Mouse (Mus musculus): ENCODE results near the gene Sema3e. TPM values are rescaled to one million over a fixed set of nuclear protein-coding genes. Genes with fewer than 3 reads are reported as not detected.

Gene Sema3e
- total and polyA plus RNA-seq, 3 experiments = 0.18 to 0.29 (median 0.23) TPM

- Histone ChIP-seq H3K4me1 (ENCODE audit: control insufficient read depth, insufficient read depth, low read length) (no peaks in the 10 kb centered on the region), H3K36me3 (ENCODE audit: control insufficient read depth, insufficient read depth, low read length) (no peaks in the 10 kb centered on the region), H3K9ac (ENCODE audit: low read depth, low read length) (no peak overlapping the region), H3K27me3 (ENCODE audit: control insufficient read depth, insufficient read depth, low read length) (no peaks in the 10 kb centered on the region), H3K79me2 (replicated peaks; ENCODE audit: control insufficient read depth, insufficient read depth, low read length) (no peaks in the 10 kb centered on the region), H3K27ac (no peak overlapping the region), H3K4me3 (no peak overlapping the region)
- WGBS = 65% methylated on average over 3 of the region's 3 CpGs
- TF ChIP-seq CTCF (IDR thresholded peaks at IDR 0.05) (no peak), EP300 (IDR thresholded peaks at IDR 0.05; ENCODE audit: insufficient read depth, low read depth, low read length) (no peak), POLR2A (IDR thresholded peaks at IDR 0.05; ENCODE audit: insufficient read depth, low read depth, low read length) (no peak)
- intact Hi-C loops (cut with DNase I) = no loop called here
- DNase-seq = no peak
Measured at GRCm38 (mm10) chr5:14231027-14231426, 206.0 kb downstream of the Sema3e start.

GRCm38 (mm10) chr5:14252583-14252982 is 227.5 kb downstream of the Sema3e start:
- intact Hi-C loops (cut with DNase I) = no loop called here
- TF ChIP-seq CTCF (IDR thresholded peaks at IDR 0.05) (peak; percentile 59), POLR2A (IDR thresholded peaks at IDR 0.05; ENCODE audit: insufficient read depth, low read depth, low read length) (no peak), EP300 (IDR thresholded peaks at IDR 0.05; ENCODE audit: insufficient read depth, low read depth, low read length) (no peak)
- H3K27me3 ChIP-seq (ENCODE audit: control insufficient read depth, insufficient read depth, low read length) = no peaks in the 10 kb centered on the region
- H3K4me1 ChIP-seq (ENCODE audit: control insufficient read depth, insufficient read depth, low read length) = no peaks in the 10 kb centered on the region
- WGBS = 27% methylated on average over 8 of the region's 8 CpGs
- H3K79me2 ChIP-seq (replicated peaks; ENCODE audit: control insufficient read depth, insufficient read depth, low read length) = no peaks in the 10 kb centered on the region
- DNase-seq = peak in 1 of 2 experiments; percentile 19
- no peak overlapping the region for H3K4me3 ChIP-seq
- no peaks in the 10 kb centered on the region for H3K36me3 ChIP-seq (ENCODE audit: control insufficient read depth, insufficient read depth, low read length)
- no peak overlapping the region for H3K9ac ChIP-seq (ENCODE audit: low read depth, low read length)
- H3K27ac ChIP-seq = no peak overlapping the region

GRCm38 (mm10) chr5:14253328-14253727 is 228.3 kb downstream of the Sema3e start:
- Histone ChIP-seq H3K79me2 (replicated peaks; ENCODE audit: control insufficient read depth, insufficient read depth, low read length) (no peaks in the 10 kb centered on the region), H3K27ac (no peak overlapping the region), H3K4me1 (ENCODE audit: control insufficient read depth, insufficient read depth, low read length) (no peaks in the 10 kb centered on the region), H3K9ac (ENCODE audit: low read depth, low read length) (no peak overlapping the region), H3K36me3 (ENCODE audit: control insufficient read depth, insufficient read depth, low read length) (no peaks in the 10 kb centered on the region), H3K4me3 (no peak overlapping the region), H3K27me3 (ENCODE audit: control insufficient read depth, insufficient read depth, low read length) (no peaks in the 10 kb centered on the region)
- WGBS = 67% methylated on average over 1 of the region's 1 CpGs
- no peak for DNase-seq
- intact Hi-C loops (cut with DNase I) = no loop called here
- TF ChIP-seq EP300 (IDR thresholded peaks at IDR 0.05; ENCODE audit: insufficient read depth, low read depth, low read length) (no peak), CTCF (IDR thresholded peaks at IDR 0.05) (peak; percentile 80)

- intact Hi-C loops (cut with DNase I) = no loop called here
- no peak overlapping the region for H3K27ac ChIP-seq
- H3K4me3 ChIP-seq = no peak overlapping the region
- 85% methylated on average over 4 of the region's 4 CpGs for WGBS
- no peak overlapping the region for H3K9ac ChIP-seq (ENCODE audit: low read depth, low read length)
- no peaks in the 10 kb centered on the region for H3K27me3 ChIP-seq (ENCODE audit: control insufficient read depth, insufficient read depth, low read length)
- no peaks in the 10 kb centered on the region for H3K36me3 ChIP-seq (ENCODE audit: control insufficient read depth, insufficient read depth, low read length)
- H3K79me2 ChIP-seq (replicated peaks; ENCODE audit: control insufficient read depth, insufficient read depth, low read length) = no peaks in the 10 kb centered on the region
- DNase-seq = no peak
- TF ChIP-seq EP300 (IDR thresholded peaks at IDR 0.05; ENCODE audit: insufficient read depth, low read depth, low read length) (no peak), CTCF (IDR thresholded peaks at IDR 0.05) (no peak), POLR2A (IDR thresholded peaks at IDR 0.05; ENCODE audit: insufficient read depth, low read depth, low read length) (no peak)
- no peaks in the 10 kb centered on the region for H3K4me1 ChIP-seq (ENCODE audit: control insufficient read depth, insufficient read depth, low read length)
Measured at GRCm38 (mm10) chr5:14260156-14260555, 235.1 kb downstream of the Sema3e start.

- Histone ChIP-seq H3K4me1 (ENCODE audit: control insufficient read depth, insufficient read depth, low read length) (no peaks in the 10 kb centered on the region), H3K9ac (ENCODE audit: low read depth, low read length) (no peak overlapping the region), H3K36me3 (ENCODE audit: control insufficient read depth, insufficient read depth, low read length) (no peaks in the 10 kb centered on the region), H3K79me2 (replicated peaks; ENCODE audit: control insufficient read depth, insufficient read depth, low read length) (no peaks in the 10 kb centered on the region), H3K27me3 (ENCODE audit: control insufficient read depth, insufficient read depth, low read length) (no peaks in the 10 kb centered on the region), H3K27ac (no peak overlapping the region), H3K4me3 (no peak overlapping the region)
- intact Hi-C loops (cut with DNase I) = no loop called here
- TF ChIP-seq EP300 (IDR thresholded peaks at IDR 0.05; ENCODE audit: insufficient read depth, low read depth, low read length) (no peak), POLR2A (IDR thresholded peaks at IDR 0.05; ENCODE audit: insufficient read depth, low read depth, low read length) (no peak), CTCF (IDR thresholded peaks at IDR 0.05) (no peak)
- 51% methylated on average over 2 of the region's 2 CpGs for whole genome bisulfite sequencing
- no peak for DNase-seq
Measured at GRCm38 (mm10) chr5:14267400-14267799, 242.3 kb downstream of the Sema3e start.

Other genes with a start within 250 kb of the Sema3e start
- not detected for gene Speer3, start 233.7 kb upstream of the Sema3e start, total RNA-seq (2021)
- not detected in 2 replicates for gene Speer3, start 233.7 kb upstream of the Sema3e start, polyA plus RNA-seq (2012; rRNA removed)